Mouse (Mus musculus) liver, embryonic 13.5 days (tissue): Measurements from ENCODE around the gene Cacnb4. TPM values are rescaled to one million over a fixed set of nuclear protein-coding genes. Genes with fewer than 3 reads are reported as not detected.

Experiments used
- ATAC-seq: fragments of 200-750 bp; cut with Nextera tagmentation; 2 replicates; pipeline ENCODE4 v1.8.0; 2017; ENCODE audit warnings: low read depth, mild to moderate bottlenecking, moderate number of reproducible peaks, moderate library complexity
- DNase-seq: peaks from one replicate; pipeline ENCODE4 v3.0.0; 2022
- H3K27ac ChIP-seq: fragments of 300-500 bp; sonication (generic); 2 replicates; pipeline ENCODE4 v1.5.1; 2015; ENCODE audit warnings: moderate library complexity, mild to moderate bottlenecking, inconsistent platforms
- H3K27me3 ChIP-seq: fragments of 300-500 bp; sonication (generic); 2 replicates; pipeline ENCODE4 v1.6.1; 2015; ENCODE audit warnings: mild to moderate bottlenecking, inconsistent platforms
- H3K36me3 ChIP-seq: fragments of 300-500 bp; sonication (generic); 2 replicates; pipeline ENCODE4 v1.6.1; 2015; ENCODE audit warnings: mild to moderate bottlenecking, inconsistent platforms
- H3K4me1 ChIP-seq: fragments of 300-500 bp; sonication (generic); replicated peaks from 2 replicates; pipeline ENCODE4 v1.6.1; 2015; ENCODE audit warnings: inconsistent platforms
- H3K4me2 ChIP-seq: fragments of 300-500 bp; sonication (generic); 2 replicates; pipeline ENCODE4 v1.6.1; 2015; ENCODE audit warnings: inconsistent platforms, mild to moderate bottlenecking, moderate library complexity
- H3K4me3 ChIP-seq: fragments of 300-500 bp; sonication (generic); replicated peaks from 2 replicates; pipeline ENCODE4 v1.5.1; 2015; ENCODE audit warnings: mild to moderate bottlenecking, inconsistent platforms
- H3K9ac ChIP-seq: fragments of 300-500 bp; sonication (generic); 2 replicates; pipeline ENCODE4 v1.6.1; 2015; ENCODE audit warnings: mild to moderate bottlenecking, inconsistent platforms
- H3K9me3 ChIP-seq: fragments of 300-500 bp; sonication (generic); replicated peaks from 2 replicates; pipeline ENCODE4 v1.6.1; 2016; ENCODE audit warnings: inconsistent platforms
- WGBS: fragments of 180-500 bp; shearing (Covaris S2); methylation state at CpG from one replicate; pipeline ENCODE4 v1.1.7; 2015; ENCODE audit not compliant: insufficient replicate concordance; 5-methylcytosine and 5-hydroxymethylcytosine counted together
- polyA plus RNA-seq: library from polyadenylated mRNA; unstranded; fragments of >200 nt; fragmentation: Nextera tagmentation; extraction: Ambion mirVana; gene quantifications from 2 replicates; pipeline ENCODE4 v1.2.1, GENCODE M21; 2015

Cacnb4 gene
- polyA plus RNA-seq, 1 experiment from 2014 or later: 0.50 TPM

DNA sequence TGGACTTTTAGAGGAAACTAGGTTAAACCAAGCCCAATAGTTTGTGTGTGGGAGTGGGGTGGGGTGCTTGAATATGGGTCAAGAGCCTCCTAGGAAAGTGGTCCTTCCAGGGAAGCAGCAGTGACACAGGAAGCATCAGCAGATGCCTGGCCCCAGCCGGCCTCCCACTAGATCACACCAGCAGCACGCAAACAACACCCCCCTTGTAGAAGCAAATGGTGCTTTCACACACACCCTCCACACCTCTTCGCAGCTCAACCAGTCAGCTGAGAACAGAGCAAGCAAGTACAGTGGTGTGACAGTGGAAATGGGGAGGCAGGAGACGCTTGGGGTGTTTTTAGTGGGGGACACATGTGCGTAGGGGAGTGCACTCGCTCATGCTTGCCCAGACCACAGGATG, 33.0 kb downstream of the Cacnb4 start:
- no peaks in the 10 kb centered on the region for H3K36me3 ChIP-seq
- no peaks in the 10 kb centered on the region for H3K27me3 ChIP-seq
- H3K4me3 ChIP-seq: no peak overlapping the region
- DNase-seq: no peak
- no peaks in the 10 kb centered on the region for H3K4me1 ChIP-seq
- no peak overlapping the region for H3K4me2 ChIP-seq
- H3K27ac ChIP-seq: no peak overlapping the region
- 50% methylated on average over 6 of the region's 6 CpGs for WGBS
- no peak overlapping the region for H3K9ac ChIP-seq
- ATAC-seq: no peak
- no peaks in the 10 kb centered on the region for H3K9me3 ChIP-seq

GRCm38 (mm10) chr2:52639530-52639875, 37.1 kb downstream of the Cacnb4 start:
- no peak for ATAC-seq
- WGBS: 48% methylated on average over 4 of the region's 4 CpGs
- Histone ChIP-seq H3K4me2 (no peak overlapping the region), H3K27me3 (no peaks in the 10 kb centered on the region), H3K9ac (no peak overlapping the region), H3K4me3 (no peak overlapping the region), H3K36me3 (no peaks in the 10 kb centered on the region), H3K4me1 (no peaks in the 10 kb centered on the region), H3K27ac (no peak overlapping the region), H3K9me3 (no peaks in the 10 kb centered on the region)
- DNase-seq: no peak

DNA sequence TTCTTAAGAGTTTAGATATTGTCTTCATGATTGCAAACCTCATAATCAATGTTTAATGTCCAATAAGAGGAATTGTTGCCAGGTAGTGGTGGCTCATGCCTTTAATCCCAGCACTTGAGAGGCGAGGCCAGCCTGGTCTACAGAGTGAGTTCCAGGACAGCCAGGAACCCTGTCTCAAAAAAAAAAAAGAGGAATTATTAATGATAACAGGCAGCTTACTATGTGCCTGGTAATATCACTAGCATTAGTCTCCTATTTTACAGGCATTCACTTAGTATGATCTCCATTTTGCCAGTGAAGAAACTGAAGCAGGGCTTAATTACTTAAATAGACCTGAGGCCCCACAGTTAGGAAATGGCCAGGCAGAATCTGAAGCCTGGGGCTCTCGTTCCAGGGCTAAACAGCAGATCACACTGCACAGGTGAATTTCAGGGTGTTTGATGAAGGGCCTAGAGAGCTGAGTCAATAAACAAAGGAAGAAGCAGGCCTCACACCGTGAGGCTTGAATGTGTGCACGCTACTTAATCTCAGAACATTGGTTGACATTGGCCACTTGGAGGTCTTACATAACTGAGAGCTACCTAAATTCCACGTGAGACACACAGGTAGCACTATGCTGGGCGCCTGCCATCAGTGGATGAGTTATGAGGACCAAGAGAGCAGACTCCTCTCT, 37.6 kb downstream of the Cacnb4 start:
- H3K4me2 ChIP-seq: no peak overlapping the region

GRCm38 (mm10) chr2:52638226-52638625, 38.4 kb downstream of the Cacnb4 start:
- no peaks in the 10 kb centered on the region for H3K4me1 ChIP-seq
- WGBS: 21% methylated on average over 4 of the region's 4 CpGs
- H3K27me3 ChIP-seq: 0 out of 2 replicates have a peak, but pooled peaks cover 7% of the 10 kb centered on the region
- no peak overlapping the region for H3K4me3 ChIP-seq
- H3K9ac ChIP-seq: no peak overlapping the region
- no peaks in the 10 kb centered on the region for H3K9me3 ChIP-seq
- no peaks in the 10 kb centered on the region for H3K36me3 ChIP-seq
- DNase-seq: no peak
- no peak overlapping the region for H3K4me2 ChIP-seq
- no peak for ATAC-seq
- no peak overlapping the region for H3K27ac ChIP-seq

More for the DNA sequence above, 37.6 kb downstream of the Cacnb4 start:
- DNase-seq (no peak), ATAC-seq (no peak)
- 56% methylated on average over 6 of the region's 6 CpGs for whole genome bisulfite sequencing
- no peaks in the 10 kb centered on the region for H3K9me3 ChIP-seq
- H3K9ac ChIP-seq: no peak overlapping the region
- no peaks in the 10 kb centered on the region for H3K4me1 ChIP-seq
- H3K27ac ChIP-seq: no peak overlapping the region
- no peaks in the 10 kb centered on the region for H3K36me3 ChIP-seq
- 0 out of 2 replicates have a peak, but pooled peaks cover 2% of the 10 kb centered on the region for H3K27me3 ChIP-seq
- no peak overlapping the region for H3K4me3 ChIP-seq

- Histone ChIP-seq H3K9me3 (no peaks in the 10 kb centered on the region), H3K4me3 (no peak overlapping the region), H3K27me3 (0 out of 2 replicates have a peak, but pooled peaks cover 7% of the 10 kb centered on the region), H3K36me3 (no peaks in the 10 kb centered on the region), H3K4me2 (no peak overlapping the region), H3K4me1 (no peaks in the 10 kb centered on the region), H3K9ac (no peak overlapping the region), H3K27ac (no peak overlapping the region)
- 58% methylated on average over 5 of the region's 5 CpGs for WGBS
- DNase-seq: no peak
- ATAC-seq: no peak
Observed at GRCm38 (mm10) chr2:52636051-52636450, 40.6 kb downstream of the Cacnb4 start.

DNA sequence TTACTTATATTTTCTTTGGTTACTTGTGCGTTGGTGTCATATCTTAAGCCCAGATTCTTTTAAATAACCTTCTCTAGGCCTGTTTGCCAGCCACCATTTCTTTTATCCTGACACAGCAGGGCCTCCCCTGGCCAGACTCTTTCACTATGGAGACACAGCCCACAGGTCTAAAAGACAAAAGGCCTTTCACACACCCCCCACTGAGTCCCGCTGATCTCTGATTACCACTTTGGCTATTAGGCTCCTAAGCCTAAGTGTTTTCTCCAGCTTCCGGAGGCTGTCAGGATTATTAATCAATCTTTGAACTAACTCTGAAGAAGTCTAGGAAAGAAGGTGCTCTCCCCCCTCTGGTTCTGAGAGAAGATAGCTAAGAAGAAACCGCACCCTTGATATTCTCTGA, 41.3 kb downstream of the Cacnb4 start:
- WGBS: 40% methylated on average over 4 of the region's 4 CpGs

GRCm38 (mm10) chr2:52632880-52633279, 43.8 kb downstream of the Cacnb4 start:
- 7% methylated on average over 7 of the region's 7 CpGs for WGBS
- no peak for ATAC-seq
- Histone ChIP-seq H3K4me3 (no peak overlapping the region), H3K9ac (no peak overlapping the region), H3K27me3 (0 out of 2 replicates have a peak, but pooled peaks cover 7% of the 10 kb centered on the region), H3K27ac (no peak overlapping the region), H3K4me1 (no peaks in the 10 kb centered on the region), H3K4me2 (no peak overlapping the region), H3K9me3 (no peaks in the 10 kb centered on the region), H3K36me3 (no peaks in the 10 kb centered on the region)
- no peak for DNase-seq

More for the DNA sequence above, 41.3 kb downstream of the Cacnb4 start:
- no peak overlapping the region for H3K4me3 ChIP-seq
- H3K9me3 ChIP-seq: no peaks in the 10 kb centered on the region
- H3K4me2 ChIP-seq: no peak overlapping the region
- H3K27ac ChIP-seq: no peak overlapping the region
- ATAC-seq: no peak
- H3K9ac ChIP-seq: no peak overlapping the region
- H3K27me3 ChIP-seq: 0 out of 2 replicates have a peak, but pooled peaks cover 7% of the 10 kb centered on the region
- no peaks in the 10 kb centered on the region for H3K36me3 ChIP-seq
- no peaks in the 10 kb centered on the region for H3K4me1 ChIP-seq
- DNase-seq: no peak

- Histone ChIP-seq H3K9ac (no peak overlapping the region), H3K9me3 (no peaks in the 10 kb centered on the region), H3K27ac (no peak overlapping the region), H3K4me1 (no peaks in the 10 kb centered on the region; the same call in 1 of the 2 replicates), H3K4me2 (no peak overlapping the region), H3K27me3 (no peaks in the 10 kb centered on the region), H3K4me3 (no peak overlapping the region), H3K36me3 (no peaks in the 10 kb centered on the region)
- WGBS: 52% methylated on average over 4 of the region's 4 CpGs
- ATAC-seq: no peak
- no peak for DNase-seq
Observed at GRCm38 (mm10) chr2:52628186-52628585, 48.4 kb downstream of the Cacnb4 start.

GRCm38 (mm10) chr2:52626266-52626665, 50.4 kb downstream of the Cacnb4 start:
- Histone ChIP-seq H3K4me3 (no peak overlapping the region), H3K4me2 (no peak overlapping the region), H3K36me3 (no peaks in the 10 kb centered on the region), H3K27ac (no peak overlapping the region), H3K9me3 (no peaks in the 10 kb centered on the region), H3K27me3 (no peaks in the 10 kb centered on the region), H3K4me1 (no peaks in the 10 kb centered on the region; the same call in 1 of the 2 replicates), H3K9ac (no peak overlapping the region)
- WGBS: 59% methylated on average over 3 of the region's 3 CpGs
- ATAC-seq (no peak), DNase-seq (no peak)

- Histone ChIP-seq H3K27me3 (no peaks in the 10 kb centered on the region), H3K4me1 (no peaks in the 10 kb centered on the region; the same call in 1 of the 2 replicates), H3K9ac (no peak overlapping the region), H3K4me2 (no peak overlapping the region), H3K9me3 (no peaks in the 10 kb centered on the region), H3K4me3 (no peak overlapping the region), H3K27ac (no peak overlapping the region), H3K36me3 (no peaks in the 10 kb centered on the region)
- WGBS: 70% methylated on average over 6 of the region's 6 CpGs
- no peak for ATAC-seq
- no peak for DNase-seq
Observed at GRCm38 (mm10) chr2:52625731-52626130, 50.9 kb downstream of the Cacnb4 start.

- Histone ChIP-seq H3K4me1 (peaks cover 6% of the 10 kb centered on the region), H3K9ac (no peak overlapping the region), H3K36me3 (no peaks in the 10 kb centered on the region), H3K4me2 (no peak overlapping the region), H3K4me3 (no peak overlapping the region), H3K9me3 (no peaks in the 10 kb centered on the region), H3K27ac (no peak overlapping the region), H3K27me3 (no peaks in the 10 kb centered on the region)
- DNase-seq: no peak
- WGBS: 58% methylated on average over 7 of the region's 7 CpGs
- no peak for ATAC-seq
Observed at GRCm38 (mm10) chr2:52623921-52624404, 52.7 kb downstream of the Cacnb4 start.

- Histone ChIP-seq H3K36me3 (no peaks in the 10 kb centered on the region), H3K9ac (no peak overlapping the region), H3K4me3 (no peak overlapping the region), H3K4me1 (peaks cover 11% of the 10 kb centered on the region), H3K4me2 (no peak overlapping the region), H3K9me3 (no peaks in the 10 kb centered on the region), H3K27me3 (no peaks in the 10 kb centered on the region), H3K27ac (no peak overlapping the region)
- 54% methylated on average over 4 of the region's 4 CpGs for WGBS
- DNase-seq: no peak
- no peak for ATAC-seq
Observed at GRCm38 (mm10) chr2:52623461-52623860, 53.2 kb downstream of the Cacnb4 start.
